Mouse (Mus musculus): Measurements from ENCODE around the gene Suds3. TPM values are rescaled to one million over a fixed set of nuclear protein-coding genes. Genes with fewer than 3 reads are reported as not detected.

The Suds3 gene
- total RNA-seq, 2 experiments from 2014 or later = 112 to 130 TPM

- TF ChIP-seq CTCF (conservative IDR thresholded peaks at IDR 0.05) = no peak
- H3K27ac ChIP-seq = no peak overlapping the region
- DNase-seq (ENCODE audit: low spot score in 2 of 2) = no peak
- no peak overlapping the region for H3K4me3 ChIP-seq
Observed at GRCm38 (mm10) chr5:117133446-117134065, 17.6 kb upstream of the Suds3 start.

GRCm38 (mm10) chr5:117130726-117131125 lies 14.8 kb upstream of the Suds3 start:
- H3K4me3 ChIP-seq = no peak overlapping the region
- DNase-seq (ENCODE audit: low spot score in 2 of 2) = no peak
- no peak overlapping the region for H3K27ac ChIP-seq
- no peak for TF ChIP-seq CTCF (conservative IDR thresholded peaks at IDR 0.05)

DNA sequence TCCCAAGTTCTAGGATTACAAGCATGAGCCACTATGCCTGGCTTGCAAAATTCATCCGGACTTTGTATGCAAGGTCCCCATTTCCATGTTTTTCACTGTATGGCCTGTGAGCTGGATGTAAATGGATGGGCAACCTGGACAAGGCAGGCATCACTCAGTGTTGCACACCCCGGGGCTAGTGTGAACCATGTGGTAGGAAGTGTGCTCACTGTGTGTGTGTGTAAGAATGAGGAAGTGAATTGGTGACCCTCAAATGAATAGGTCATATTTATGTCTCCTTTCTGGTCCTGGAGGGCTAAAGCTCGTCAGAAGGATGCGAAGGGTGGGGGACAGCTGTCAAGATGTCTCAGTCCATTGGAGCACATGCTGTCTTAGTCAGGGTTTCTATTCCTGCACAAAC lies 11.1 kb upstream of the Suds3 start:
- no peak for TF ChIP-seq CTCF (conservative IDR thresholded peaks at IDR 0.05)
- no peak overlapping the region for H3K27ac ChIP-seq
- DNase-seq (ENCODE audit: low spot score in 2 of 2) = no peak
- H3K4me3 ChIP-seq = no peak overlapping the region

- H3K27ac ChIP-seq = no peak overlapping the region
- TF ChIP-seq CTCF (conservative IDR thresholded peaks at IDR 0.05) = no peak
- no peak for DNase-seq (ENCODE audit: low spot score in 2 of 2)
- H3K4me3 ChIP-seq = no peak overlapping the region
Observed at GRCm38 (mm10) chr5:117125482-117126346, 9.8 kb upstream of the Suds3 start.

DNA sequence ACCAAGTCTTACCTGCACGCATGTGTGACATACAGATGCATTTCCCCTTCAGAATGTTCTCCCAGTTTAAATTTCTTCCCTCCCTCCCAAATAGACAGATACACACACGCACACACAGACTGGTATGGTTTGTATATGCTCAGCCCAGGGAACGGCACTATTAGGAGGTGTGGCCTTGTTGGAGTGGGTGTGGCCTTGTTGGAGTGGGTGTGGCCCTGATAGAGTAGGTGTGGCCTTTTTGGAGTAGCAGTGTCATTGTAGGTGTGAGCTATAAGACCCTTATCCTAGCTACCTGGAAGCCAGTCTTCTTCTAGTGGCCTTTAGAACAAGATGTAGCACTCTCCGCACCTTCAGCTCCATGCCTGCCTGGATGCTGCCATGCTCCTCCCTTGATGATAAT lies 7.9 kb upstream of the Suds3 start:
- Histone ChIP-seq H3K4me3 (no peak overlapping the region), H3K27ac (no peak overlapping the region)
- no peak for TF ChIP-seq CTCF (conservative IDR thresholded peaks at IDR 0.05)
- no peak for DNase-seq (ENCODE audit: low spot score in 2 of 2)

GRCm38 (mm10) chr5:117123102-117123501 lies 7.2 kb upstream of the Suds3 start:
- Histone ChIP-seq H3K4me3 (no peak overlapping the region), H3K27ac (no peak overlapping the region)
- TF ChIP-seq CTCF (conservative IDR thresholded peaks at IDR 0.05) = no peak
- DNase-seq (ENCODE audit: low spot score in 2 of 2) = no peak

DNA sequence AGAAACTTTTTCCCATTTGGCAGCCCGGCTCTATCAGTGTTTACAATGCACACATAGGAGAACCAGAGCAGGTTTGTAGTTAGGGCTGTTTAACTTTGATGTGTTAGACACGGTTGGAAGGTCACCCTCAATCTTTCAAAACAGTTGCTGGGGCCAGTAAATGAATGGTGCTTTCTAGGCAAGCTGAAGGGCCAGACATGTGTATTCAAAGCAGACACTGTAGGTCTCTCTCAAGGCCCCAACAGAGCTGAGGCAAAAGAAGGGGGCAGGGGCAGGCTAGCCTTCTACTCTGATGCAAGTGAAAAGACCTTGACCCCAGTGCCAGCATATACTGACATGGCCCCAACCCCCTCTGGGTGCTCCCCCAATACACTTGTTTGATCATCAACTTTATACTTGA lies 5.7 kb upstream of the Suds3 start:
- no peak for DNase-seq (ENCODE audit: low spot score in 2 of 2)
- TF ChIP-seq CTCF (conservative IDR thresholded peaks at IDR 0.05) = no peak
- Histone ChIP-seq H3K27ac (no peak overlapping the region), H3K4me3 (peak overlapping the region; percentile 92; the same call in 1 of the 2 replicates)

- peak overlapping the region; percentile 92 for H3K4me3 ChIP-seq
- no peak for DNase-seq (ENCODE audit: low spot score in 2 of 2)
- H3K27ac ChIP-seq = peak overlapping the region; percentile 78
- no peak for TF ChIP-seq CTCF (conservative IDR thresholded peaks at IDR 0.05)
Observed at GRCm38 (mm10) chr5:117120489-117121466, 4.9 kb upstream of the Suds3 start.

GRCm38 (mm10) chr5:117119777-117120488 lies 4.0 kb upstream of the Suds3 start, which contains the start of gene Taok3:
Taok3 (plus strand) TSS chr5:117120129.
- peak; percentile 99 for DNase-seq (ENCODE audit: low spot score in 2 of 2)
- H3K27ac ChIP-seq = peak within 1 kb of the TSS; percentile 78
- peak within 1 kb of the TSS; percentile 92 for H3K4me3 ChIP-seq
- peak; percentile 16; the same call in 1 of the 2 replicates for TF ChIP-seq CTCF (conservative IDR thresholded peaks at IDR 0.05)

- no peak for TF ChIP-seq CTCF (conservative IDR thresholded peaks at IDR 0.05)
- Histone ChIP-seq H3K4me3 (no peak overlapping the region), H3K27ac (no peak overlapping the region)
- DNase-seq (ENCODE audit: low spot score in 2 of 2) = no peak
Observed at GRCm38 (mm10) chr5:117118850-117119249, 2.9 kb upstream of the Suds3 start.

- DNase-seq (ENCODE audit: low spot score in 2 of 2) = no peak
- TF ChIP-seq CTCF (conservative IDR thresholded peaks at IDR 0.05) = no peak
- Histone ChIP-seq H3K27ac (no peak overlapping the region), H3K4me3 (no peak overlapping the region)
Observed at GRCm38 (mm10) chr5:117118220-117118619, 2.3 kb upstream of the Suds3 start.

- TF ChIP-seq CTCF (conservative IDR thresholded peaks at IDR 0.05) = no peak
- peak overlapping the region; percentile 61 for H3K27ac ChIP-seq
- no peak overlapping the region for H3K4me3 ChIP-seq
- DNase-seq (ENCODE audit: low spot score in 2 of 2) = no peak
Observed at GRCm38 (mm10) chr5:117117716-117118115, 1.8 kb upstream of the Suds3 start.

Data from layer of hippocampus, adult 2 months (tissue).